Mouse (Mus musculus) C2C12 (cell line): ENCODE measurements around the gene Gm20388. TPM values are rescaled to one million over a fixed set of nuclear protein-coding genes. Genes with fewer than 3 reads are reported as not detected.
A peak's percentile ranks its signal among the peaks of the same experiment; 100 is the strongest.

ENCODE experiments used
- H3K27me3 ChIP-seq: one replicate; pipeline ENCODE4 v1.6.1; 2011; ENCODE audit not compliant: control insufficient read depth, insufficient read depth, insufficient read length
- H3K36me3 ChIP-seq: one replicate; pipeline ENCODE4 v1.6.1; 2011; ENCODE audit not compliant: control insufficient read depth, insufficient read depth
- H3K4me3 ChIP-seq: one replicate; pipeline ENCODE4 v1.5.1; 2011; ENCODE audit warnings: mild to moderate bottlenecking, control low read depth; ENCODE audit not compliant: poor library complexity, insufficient read depth, severe bottlenecking
- H3K79me2 ChIP-seq: one replicate; pipeline ENCODE4 v1.6.1; 2011; ENCODE audit not compliant: control insufficient read depth, insufficient read depth
- H3K79me3 ChIP-seq: one replicate; pipeline ENCODE4 v1.6.1; 2011; ENCODE audit warnings: low read depth, control low read depth
- H3ac ChIP-seq: one replicate; pipeline ENCODE3; 2011; ENCODE audit warnings: low read depth; ENCODE audit not compliant: control insufficient read depth, insufficient read length
- CEBPB ChIP-seq: IDR thresholded peaks from one replicate; pipeline ENCODE4 v1.6.1; 2011; ENCODE audit warnings: low read depth, mild to moderate bottlenecking, control low read depth, moderate library complexity
- CTCF ChIP-seq: IDR thresholded peaks from one replicate; pipeline ENCODE4 v1.5.1; 2011; ENCODE audit not compliant: control insufficient read depth, insufficient read depth, insufficient read length
- FOSL1 ChIP-seq: IDR thresholded peaks from one replicate; pipeline ENCODE4 v1.8.0; 2011; ENCODE audit warnings: mild to moderate bottlenecking, low read length; ENCODE audit not compliant: poor library complexity, insufficient read depth, severe bottlenecking
- MAX ChIP-seq: IDR thresholded peaks from one replicate; pipeline ENCODE4 v1.6.1; 2011; ENCODE audit warnings: mild to moderate bottlenecking, control low read depth
- MYOD1 ChIP-seq: IDR thresholded peaks from one replicate; pipeline ENCODE4 v1.6.1; 2011; ENCODE audit warnings: low read depth; ENCODE audit not compliant: control insufficient read depth, insufficient read length
- MYOG ChIP-seq: IDR thresholded peaks from one replicate; pipeline ENCODE4 v1.6.1; 2011; ENCODE audit not compliant: control insufficient read depth, insufficient read length; ENCODE audit errors: extremely low read depth
- USF1 ChIP-seq: IDR thresholded peaks from one replicate; pipeline ENCODE4 v1.6.1; 2011; ENCODE audit warnings: low read depth, mild to moderate bottlenecking, control low read depth, moderate library complexity
- polyA plus RNA-seq: library from polyadenylated mRNA; unstranded; fragments of >200 nt; fragmentation: generic; extraction: Trizol; gene quantifications from one replicate; pipeline ENCODE4 v1.2.1, GENCODE M21; 2012; ENCODE audit warnings: missing spikeins

Gm20388 gene
- polyA plus RNA-seq, 1 experiment: 15.0 TPM

DNA sequence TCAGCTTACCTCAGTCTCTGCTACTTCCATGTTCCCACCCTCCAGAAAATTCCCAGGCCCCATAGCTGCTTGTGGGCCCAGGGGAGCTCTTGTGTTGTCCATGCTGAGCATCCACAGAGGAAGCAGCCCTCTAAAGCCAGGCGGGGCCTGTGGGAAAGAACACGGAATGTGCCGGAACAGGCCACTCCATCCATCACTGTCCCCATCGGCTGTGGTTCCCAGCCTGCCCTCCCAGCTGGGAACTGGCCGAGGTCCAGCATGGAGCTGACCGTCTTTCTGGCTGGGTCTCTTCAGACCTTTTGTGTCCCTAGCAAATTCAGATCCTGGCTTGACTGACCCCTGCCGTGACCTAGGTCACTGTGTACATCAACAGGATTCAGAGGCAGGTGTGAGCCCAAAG lies 2744.1 kb downstream of the Gm20388 start:
- Histone ChIP-seq H3K36me3 (no peaks in the 10 kb centered on the region), H3K4me3 (no peak overlapping the region), H3K27me3 (peaks cover 3% of the 10 kb centered on the region), H3K79me2 (no peaks in the 10 kb centered on the region), H3K79me3 (no peaks in the 10 kb centered on the region), H3ac (no peak overlapping the region)
- TF ChIP-seq USF1: no peak
- no peak for TF ChIP-seq MYOG
- no peak for TF ChIP-seq CEBPB
- TF ChIP-seq MYOD1: no peak
- no peak for TF ChIP-seq FOSL1
- no peak for TF ChIP-seq MAX

DNA sequence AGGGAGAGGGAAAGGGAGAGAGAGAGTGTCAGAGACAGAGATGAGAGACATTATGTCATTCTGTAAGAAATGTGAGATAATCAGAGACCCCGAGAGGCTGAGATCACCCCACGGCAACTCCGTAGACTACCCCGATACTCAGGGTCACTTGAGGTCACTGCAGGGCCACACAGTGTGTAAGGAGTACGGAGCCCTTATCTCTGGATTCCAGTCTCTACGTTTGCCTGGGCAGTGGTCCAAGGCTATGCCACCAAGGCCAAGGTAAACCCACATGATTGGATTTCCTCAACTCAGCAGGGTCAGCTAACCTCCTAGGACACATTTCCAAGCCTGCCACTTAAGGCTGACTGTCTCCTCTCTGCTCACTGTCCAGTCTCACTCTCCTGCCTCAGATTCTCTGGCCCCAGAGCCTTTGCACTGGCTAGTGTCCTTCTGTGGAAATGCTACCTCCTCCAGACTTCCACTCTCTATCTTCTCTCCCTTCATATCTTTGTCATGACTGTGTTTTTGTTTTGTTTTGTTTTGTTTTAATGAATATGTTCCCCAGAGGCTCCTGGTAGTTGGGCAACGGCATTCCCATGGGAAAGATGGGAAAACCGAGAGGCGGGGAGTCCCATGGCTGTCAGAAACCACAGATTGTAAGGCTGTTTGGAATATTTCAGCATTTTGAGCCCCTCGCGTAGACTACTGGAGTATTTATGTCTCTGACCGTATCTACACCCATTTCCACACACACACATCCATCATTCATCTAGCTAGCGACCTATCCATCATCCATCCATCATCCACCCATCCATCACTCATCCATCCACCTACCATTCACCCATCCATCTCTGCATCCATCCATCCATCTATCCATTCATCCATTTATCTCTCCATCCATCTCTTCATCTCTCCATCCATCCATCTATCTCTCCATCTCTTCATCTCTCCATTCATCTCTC lies 2745.7 kb downstream of the Gm20388 start:
- Histone ChIP-seq H3K79me2 (no peaks in the 10 kb centered on the region), H3ac (no peak overlapping the region), H3K27me3 (no peaks in the 10 kb centered on the region), H3K4me3 (no peak overlapping the region), H3K79me3 (no peaks in the 10 kb centered on the region), H3K36me3 (no peaks in the 10 kb centered on the region)
- TF ChIP-seq CEBPB (peak; percentile 78), MYOD1 (no peak)

DNA sequence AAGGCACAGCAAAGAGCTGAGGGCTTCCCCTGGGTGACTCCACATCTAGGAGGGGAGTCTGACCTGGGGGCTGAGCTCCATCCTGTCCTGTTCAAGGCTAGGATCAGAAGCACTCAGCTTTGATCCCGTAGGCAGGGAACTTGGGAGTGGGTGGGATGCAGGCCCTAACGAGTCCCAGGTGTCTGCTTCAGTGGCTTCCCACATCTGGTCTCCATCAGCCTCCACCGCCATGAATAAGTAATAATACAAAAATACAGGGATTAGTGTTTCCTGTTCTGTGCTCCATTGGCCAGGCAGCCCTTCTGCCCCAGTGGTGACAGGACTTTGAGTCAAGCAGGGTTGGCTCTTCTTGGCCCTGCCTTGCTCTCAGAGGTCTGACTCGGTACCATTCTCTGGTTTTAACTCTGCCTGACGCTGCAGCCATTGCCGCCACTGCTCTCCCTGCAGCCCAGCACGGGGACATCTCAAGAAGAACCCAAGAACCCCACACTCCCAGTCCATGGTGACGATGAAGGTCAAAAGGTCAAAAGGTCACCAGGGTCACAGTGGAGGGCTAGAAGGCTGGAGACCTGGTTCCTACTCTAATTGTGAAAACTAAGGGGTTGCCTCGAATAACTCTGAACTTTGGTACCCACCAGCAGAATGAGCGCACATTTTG lies 2747.6 kb downstream of the Gm20388 start:
- no peak overlapping the region for H3ac ChIP-seq
- H3K4me3 ChIP-seq: no peak overlapping the region
- H3K36me3 ChIP-seq: no peaks in the 10 kb centered on the region
- TF ChIP-seq MYOG: no peak
- TF ChIP-seq FOSL1: no peak
- TF ChIP-seq CTCF: no peak
- TF ChIP-seq MYOD1: no peak
- no peak for TF ChIP-seq CEBPB
- TF ChIP-seq USF1: no peak
- no peak for TF ChIP-seq MAX
- H3K79me2 ChIP-seq: no peaks in the 10 kb centered on the region
- H3K79me3 ChIP-seq: no peaks in the 10 kb centered on the region
- H3K27me3 ChIP-seq: peaks cover 3% of the 10 kb centered on the region

DNA sequence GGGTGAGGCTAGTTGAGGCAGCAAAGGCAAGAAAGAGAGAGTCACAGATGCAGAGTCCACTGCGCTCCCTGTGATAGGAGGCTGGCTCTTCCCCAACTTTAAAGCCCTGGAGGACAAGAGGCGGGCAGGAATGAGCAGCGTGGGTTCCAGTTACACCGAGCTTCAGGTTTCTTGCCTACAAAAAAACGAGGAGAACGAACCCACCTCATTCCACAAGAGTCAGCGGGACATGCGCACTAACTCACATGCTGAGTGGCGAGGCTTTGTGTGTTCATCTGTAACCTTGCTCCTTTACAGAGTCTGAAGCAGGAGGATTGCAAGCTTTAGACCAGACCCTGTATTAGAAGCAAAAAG lies 2748.1 kb downstream of the Gm20388 start:
- Histone ChIP-seq H3K4me3 (no peak overlapping the region), H3ac (no peak overlapping the region), H3K36me3 (no peaks in the 10 kb centered on the region), H3K79me3 (no peaks in the 10 kb centered on the region), H3K79me2 (no peaks in the 10 kb centered on the region), H3K27me3 (peaks cover 3% of the 10 kb centered on the region)
- TF ChIP-seq FOSL1: no peak
- no peak for TF ChIP-seq MYOD1
- TF ChIP-seq CEBPB: no peak
- TF ChIP-seq MYOG: no peak
- TF ChIP-seq MAX: no peak
- TF ChIP-seq USF1: no peak
- no peak for TF ChIP-seq CTCF

DNA sequence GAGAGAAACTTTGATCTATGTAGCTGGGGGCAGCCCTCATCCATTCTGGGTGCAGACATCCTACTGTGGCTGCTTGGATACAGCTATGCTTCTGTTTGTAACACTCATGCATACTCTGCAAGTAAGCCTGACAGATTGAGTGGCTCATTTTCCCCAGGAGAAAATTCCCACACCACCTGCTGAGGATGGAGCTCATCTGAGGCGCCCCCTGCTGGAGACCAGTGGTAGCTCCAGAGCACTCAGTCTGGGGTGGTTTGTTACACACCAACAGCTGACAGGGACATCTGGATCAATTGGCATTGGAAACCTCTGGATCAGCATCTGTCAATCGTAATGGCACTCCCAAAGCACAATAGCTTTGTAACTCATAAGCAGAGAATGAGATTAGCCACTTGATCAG lies 2749.4 kb downstream of the Gm20388 start:
- H3K36me3 ChIP-seq: no peaks in the 10 kb centered on the region
- H3K79me3 ChIP-seq: no peaks in the 10 kb centered on the region
- H3K79me2 ChIP-seq: no peaks in the 10 kb centered on the region
- peak; percentile 25 for TF ChIP-seq CTCF
- TF ChIP-seq USF1: no peak
- no peak overlapping the region for H3ac ChIP-seq
- no peak overlapping the region for H3K4me3 ChIP-seq
- peaks cover 7% of the 10 kb centered on the region for H3K27me3 ChIP-seq

DNA sequence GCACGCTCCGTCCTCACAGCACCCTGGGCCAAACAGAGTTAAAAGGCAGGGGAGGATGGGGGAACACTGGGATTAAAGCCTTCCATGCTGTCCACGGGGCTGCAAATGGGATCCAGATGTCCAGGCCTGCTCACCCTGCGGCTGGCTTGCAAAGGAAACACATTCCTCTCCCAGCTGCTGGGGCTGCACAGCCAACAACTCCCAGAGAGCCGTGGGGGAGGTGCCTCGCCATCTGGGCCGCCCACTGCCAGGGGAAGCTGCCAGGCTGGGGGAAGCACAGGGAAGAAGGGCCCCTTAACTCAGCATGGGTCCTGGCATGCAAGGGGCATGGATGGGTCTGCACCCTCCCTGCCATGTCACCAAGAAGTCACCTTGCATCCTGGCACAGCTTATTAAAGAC lies 2750.5 kb downstream of the Gm20388 start:
- Histone ChIP-seq H3ac (no peak overlapping the region), H3K36me3 (no peaks in the 10 kb centered on the region), H3K79me3 (no peaks in the 10 kb centered on the region), H3K4me3 (no peak overlapping the region), H3K27me3 (peaks cover 7% of the 10 kb centered on the region), H3K79me2 (no peaks in the 10 kb centered on the region)
- TF ChIP-seq MAX: peak; percentile 32
- TF ChIP-seq MYOD1: peak; percentile 54
- TF ChIP-seq CTCF: no peak
